Mouse (Mus musculus): ENCODE data around the gene Hhipl1. TPM values are rescaled to one million over a fixed set of nuclear protein-coding genes. Genes with fewer than 3 reads are reported as not detected.

The Hhipl1 gene
- polyA plus RNA-seq, 1 experiment = 1.0 TPM

DNA sequence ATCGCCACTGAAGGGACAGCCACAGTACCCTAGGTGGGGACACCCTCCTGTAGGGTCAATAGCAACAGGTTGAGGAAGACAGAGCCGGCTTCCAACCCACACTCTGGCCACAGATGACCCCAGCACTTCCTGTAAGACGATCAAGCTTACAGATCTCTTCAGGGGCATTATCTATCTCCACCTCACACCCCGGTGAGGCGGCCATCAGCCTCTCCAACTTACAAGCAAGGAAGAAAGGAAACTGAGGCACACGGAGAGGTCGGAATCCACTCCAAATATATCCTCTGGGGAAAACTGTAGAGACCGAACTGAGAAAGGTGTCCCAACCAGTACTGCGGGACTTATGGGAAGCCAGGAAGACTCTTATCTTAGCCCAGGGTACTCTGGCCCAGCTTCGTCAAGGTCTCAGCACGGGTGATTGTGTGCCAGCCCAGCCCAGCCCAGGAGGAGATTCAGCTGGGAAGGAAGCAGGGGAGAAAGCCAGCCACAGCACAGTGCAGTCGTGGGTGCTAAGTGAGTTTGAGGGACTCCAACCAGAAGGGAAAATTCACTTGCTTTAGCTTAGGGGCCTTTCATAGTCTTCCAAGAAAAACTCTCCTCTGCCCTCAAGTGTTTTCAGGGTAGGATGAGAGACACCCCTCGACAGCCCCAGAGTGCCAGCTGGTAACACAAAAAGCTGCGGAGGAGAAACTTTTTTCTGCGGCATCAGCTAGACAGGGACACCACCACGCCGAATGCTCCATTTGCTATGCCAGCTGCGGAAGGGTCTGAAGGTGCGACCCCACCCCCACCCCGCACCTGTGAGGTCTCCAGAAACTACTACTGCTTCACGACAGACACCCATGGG lies 32.4 kb upstream of the Hhipl1 start:
- TF ChIP-seq POLR2A (IDR thresholded peaks at IDR 0.05; ENCODE audit: control insufficient read depth, low read depth, low read length) (no peak), CTCF (IDR thresholded peaks at IDR 0.05; ENCODE audit: control insufficient read depth, insufficient read depth, insufficient replicate concordance, low read depth, low read length) (no peak)
- Histone ChIP-seq H3K4me3 (ENCODE audit: control insufficient read depth, low read depth, low read length) (peak overlapping the region; percentile 83), H3K27me3 (ENCODE audit: control insufficient read depth, insufficient read depth, low read length) (no peaks in the 10 kb centered on the region), H3K36me3 (ENCODE audit: control insufficient read depth, insufficient read depth, low read length) (no peaks in the 10 kb centered on the region), H3K27ac (ENCODE audit: control insufficient read depth, insufficient read depth, low read depth, low read length) (no peak overlapping the region; the same call in 1 of the 2 replicates), H3K4me1 (ENCODE audit: control insufficient read depth, insufficient read depth, low read length) (peaks cover 41% of the 10 kb centered on the region)

DNA sequence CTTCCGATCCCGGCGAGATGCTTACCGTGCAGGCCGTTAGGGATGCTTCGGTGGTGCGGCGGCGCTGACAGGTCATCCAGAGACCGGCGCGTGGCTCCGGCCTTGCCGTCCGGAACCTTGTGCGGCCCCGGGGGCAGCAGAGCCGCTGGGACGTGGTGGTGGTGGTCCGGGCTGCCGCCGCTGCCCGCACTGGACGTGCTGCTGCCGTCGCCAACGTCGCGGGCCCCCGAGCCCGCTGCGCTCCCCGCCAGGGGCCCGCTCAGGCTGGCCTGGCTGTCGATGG lies 31.8 kb upstream of the Hhipl1 start:
- H3K27me3 ChIP-seq (ENCODE audit: control insufficient read depth, insufficient read depth, low read length) = no peaks in the 10 kb centered on the region
- H3K27ac ChIP-seq (ENCODE audit: control insufficient read depth, insufficient read depth, low read depth, low read length) = no peak overlapping the region; the same call in 1 of the 2 replicates
- TF ChIP-seq POLR2A (IDR thresholded peaks at IDR 0.05; ENCODE audit: control insufficient read depth, low read depth, low read length) (no peak), CTCF (IDR thresholded peaks at IDR 0.05; ENCODE audit: control insufficient read depth, insufficient read depth, insufficient replicate concordance, low read depth, low read length) (no peak)
- H3K4me3 ChIP-seq (ENCODE audit: control insufficient read depth, low read depth, low read length) = peak overlapping the region; percentile 83
- H3K4me1 ChIP-seq (ENCODE audit: control insufficient read depth, insufficient read depth, low read length) = peaks cover 43% of the 10 kb centered on the region
- H3K36me3 ChIP-seq (ENCODE audit: control insufficient read depth, insufficient read depth, low read length) = no peaks in the 10 kb centered on the region

DNA sequence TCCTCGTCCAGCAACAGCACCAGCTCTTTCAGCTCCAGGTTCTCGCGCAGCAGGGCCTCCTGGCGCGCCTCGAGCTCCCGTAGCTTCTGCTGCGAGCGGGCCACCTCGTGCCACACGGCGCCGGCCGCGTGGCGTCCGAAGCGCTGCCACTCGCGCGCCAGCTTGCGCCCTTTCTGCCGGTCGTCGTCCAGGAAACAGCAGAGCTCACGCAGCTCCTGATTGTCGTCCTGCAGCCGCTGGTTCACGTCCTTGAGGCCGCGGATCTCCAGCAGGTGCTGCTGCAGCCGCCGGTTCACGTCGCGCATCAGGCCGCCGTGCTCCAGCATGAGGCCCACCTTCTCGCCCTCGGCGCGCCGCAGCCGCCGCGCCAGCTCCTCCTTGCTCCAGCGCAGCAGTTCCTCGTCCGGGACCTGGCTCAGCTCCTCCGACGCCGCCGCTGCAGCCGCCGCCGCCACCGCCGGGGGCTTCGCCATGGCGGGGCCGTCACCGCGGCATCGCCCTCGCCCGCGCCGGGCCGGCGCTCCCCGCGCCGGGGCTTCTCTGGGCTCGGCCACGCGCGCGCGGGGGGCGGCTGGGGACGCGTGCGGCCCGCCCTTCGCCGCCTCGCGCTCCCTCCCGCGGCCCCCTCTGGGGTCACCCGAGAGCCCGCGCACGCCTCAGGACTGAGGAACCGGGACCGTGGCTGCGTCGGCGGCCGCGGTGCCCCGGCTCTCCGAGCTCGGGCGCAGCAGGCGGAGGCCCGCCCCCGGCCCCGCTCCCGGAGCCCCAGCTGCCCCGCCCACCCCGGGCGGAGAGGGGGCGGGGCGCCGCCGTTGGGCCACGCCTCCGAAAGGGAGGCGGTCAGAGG lies 31.2 kb upstream of the Hhipl1 start, which contains the start of gene Ccdc85c:
Gene Ccdc85c (minus strand): TSS at position 765 of the 847 bp plus-strand sequence.
- Histone ChIP-seq H3K27ac (ENCODE audit: control insufficient read depth, insufficient read depth, low read depth, low read length) (peak within 1 kb of the TSS; percentile 91), H3K36me3 (ENCODE audit: control insufficient read depth, insufficient read depth, low read length) (no peaks in the 10 kb centered on the region), H3K4me3 (ENCODE audit: control insufficient read depth, low read depth, low read length) (peak within 1 kb of the TSS; percentile 88), H3K27me3 (ENCODE audit: control insufficient read depth, insufficient read depth, low read length) (no peaks in the 10 kb centered on the region), H3K4me1 (ENCODE audit: control insufficient read depth, insufficient read depth, low read length) (peaks cover 43% of the 10 kb centered on the region)
- TF ChIP-seq POLR2A (IDR thresholded peaks at IDR 0.05; ENCODE audit: control insufficient read depth, low read depth, low read length) (no peak; the same call in 1 of the 2 replicates), CTCF (IDR thresholded peaks at IDR 0.05; ENCODE audit: control insufficient read depth, insufficient read depth, insufficient replicate concordance, low read depth, low read length) (no peak)

DNA sequence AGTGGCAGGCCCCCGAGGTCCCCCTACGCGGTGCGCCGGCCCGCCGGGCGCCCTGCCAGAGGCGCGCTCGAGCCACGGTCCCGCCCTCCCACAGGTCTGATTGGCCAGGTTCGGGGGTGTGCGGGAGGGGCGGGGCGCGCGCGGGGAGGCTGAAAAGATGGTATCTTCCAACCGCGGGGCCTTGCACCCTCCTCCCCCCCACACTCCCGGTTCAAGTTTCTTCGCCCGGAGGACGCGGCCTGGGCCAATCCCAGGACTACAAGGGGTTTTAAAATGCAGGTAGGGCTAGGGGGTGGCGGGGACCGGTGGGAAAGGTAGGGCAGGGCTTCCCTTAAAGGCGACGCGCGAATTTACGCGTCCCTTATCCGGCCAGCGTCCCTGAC lies 30.6 kb upstream of the Hhipl1 start:
- H3K4me3 ChIP-seq (ENCODE audit: control insufficient read depth, low read depth, low read length) = peak overlapping the region; percentile 88
- H3K27ac ChIP-seq (ENCODE audit: control insufficient read depth, insufficient read depth, low read depth, low read length) = peak overlapping the region; percentile 91
- H3K4me1 ChIP-seq (ENCODE audit: control insufficient read depth, insufficient read depth, low read length) = peaks cover 41% of the 10 kb centered on the region
- no peaks in the 10 kb centered on the region for H3K36me3 ChIP-seq (ENCODE audit: control insufficient read depth, insufficient read depth, low read length)
- no peaks in the 10 kb centered on the region for H3K27me3 ChIP-seq (ENCODE audit: control insufficient read depth, insufficient read depth, low read length)
- TF ChIP-seq POLR2A (IDR thresholded peaks at IDR 0.05; ENCODE audit: control insufficient read depth, low read depth, low read length) (peak; percentile 68; the same call in 1 of the 2 replicates), CTCF (IDR thresholded peaks at IDR 0.05; ENCODE audit: control insufficient read depth, insufficient read depth, insufficient replicate concordance, low read depth, low read length) (no peak)

DNA sequence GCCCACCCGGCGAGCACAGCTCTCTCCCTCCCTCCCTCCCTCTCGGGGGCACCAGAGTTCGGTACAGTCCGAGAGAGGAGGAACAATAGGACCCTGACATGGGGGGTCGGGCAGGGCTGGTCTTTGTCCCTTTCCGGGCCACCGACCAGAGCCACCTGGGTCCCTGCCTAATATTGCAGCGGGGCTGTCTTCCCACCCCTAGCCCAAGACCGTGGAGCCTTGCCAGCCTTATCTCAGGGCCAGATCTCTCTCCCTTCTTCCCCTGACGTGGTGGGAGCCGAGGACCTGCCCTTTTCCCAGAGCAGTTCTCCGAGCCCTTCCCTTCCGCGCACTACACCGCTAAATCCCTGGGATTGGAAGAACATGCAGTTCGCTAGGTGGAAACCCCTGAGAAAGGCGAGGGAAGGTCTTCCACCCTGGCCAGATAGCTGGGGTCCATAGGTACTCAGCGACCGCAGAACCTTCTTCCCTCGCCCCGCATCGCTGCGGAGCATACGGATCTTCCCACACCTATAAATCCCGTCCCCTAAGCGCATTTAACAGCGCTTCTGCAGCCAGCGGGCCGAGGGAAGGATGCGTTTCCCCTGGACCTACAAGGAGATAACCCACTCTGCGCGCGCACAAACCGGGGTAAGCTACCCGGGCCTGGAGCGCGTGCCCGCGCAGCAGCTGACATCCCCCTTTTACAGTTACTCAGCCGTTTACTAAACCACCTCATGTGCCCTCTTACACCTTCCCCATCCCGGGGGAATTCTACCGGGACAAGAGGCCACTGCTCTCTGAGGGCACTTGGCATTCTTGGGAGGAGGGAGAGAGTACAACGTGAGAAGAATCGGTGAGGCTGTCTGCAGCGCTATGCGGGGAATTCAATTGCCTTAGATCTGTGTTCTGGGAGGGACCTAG lies 29.9 kb upstream of the Hhipl1 start:
- Histone ChIP-seq H3K4me3 (ENCODE audit: control insufficient read depth, low read depth, low read length) (peak overlapping the region; percentile 88), H3K27ac (ENCODE audit: control insufficient read depth, insufficient read depth, low read depth, low read length) (peak overlapping the region; percentile 91), H3K4me1 (ENCODE audit: control insufficient read depth, insufficient read depth, low read length) (peaks cover 39% of the 10 kb centered on the region), H3K36me3 (ENCODE audit: control insufficient read depth, insufficient read depth, low read length) (no peaks in the 10 kb centered on the region), H3K27me3 (ENCODE audit: control insufficient read depth, insufficient read depth, low read length) (no peaks in the 10 kb centered on the region)
- TF ChIP-seq CTCF (IDR thresholded peaks at IDR 0.05; ENCODE audit: control insufficient read depth, insufficient read depth, insufficient replicate concordance, low read depth, low read length) = no peak
- peak; percentile 49 for TF ChIP-seq POLR2A (IDR thresholded peaks at IDR 0.05; ENCODE audit: control insufficient read depth, low read depth, low read length)

DNA sequence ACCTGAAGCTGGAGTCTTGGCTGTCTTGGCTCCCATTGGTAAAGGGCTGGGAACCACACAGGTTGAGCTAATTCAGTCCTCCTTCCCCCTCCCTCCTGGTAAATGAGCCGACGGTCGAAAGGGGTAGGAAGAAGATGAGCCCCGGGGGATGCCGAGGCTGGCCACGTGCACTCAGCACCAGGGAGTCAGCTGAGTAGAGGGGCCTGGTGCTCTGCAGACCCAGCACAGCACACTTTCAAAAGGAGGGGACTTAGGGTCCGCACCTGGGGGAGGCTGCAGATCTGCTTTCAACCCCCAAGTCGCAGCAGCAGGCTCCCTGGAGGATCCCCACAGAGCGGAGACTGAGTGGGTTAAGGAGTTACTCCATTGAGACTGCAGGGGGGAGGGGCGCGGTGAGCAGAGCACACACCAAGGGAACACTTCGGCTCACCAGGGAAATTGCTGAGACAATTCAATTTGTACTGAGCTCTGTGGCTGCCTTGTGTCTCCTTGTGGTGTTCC lies 28.7 kb upstream of the Hhipl1 start:
- Histone ChIP-seq H3K4me1 (ENCODE audit: control insufficient read depth, insufficient read depth, low read length) (peaks cover 29% of the 10 kb centered on the region), H3K36me3 (ENCODE audit: control insufficient read depth, insufficient read depth, low read length) (no peaks in the 10 kb centered on the region), H3K4me3 (ENCODE audit: control insufficient read depth, low read depth, low read length) (peak overlapping the region; percentile 86), H3K27me3 (ENCODE audit: control insufficient read depth, insufficient read depth, low read length) (no peaks in the 10 kb centered on the region), H3K27ac (ENCODE audit: control insufficient read depth, insufficient read depth, low read depth, low read length) (peak overlapping the region; percentile 63)
- no peak for TF ChIP-seq CTCF (IDR thresholded peaks at IDR 0.05; ENCODE audit: control insufficient read depth, insufficient read depth, insufficient replicate concordance, low read depth, low read length)
- TF ChIP-seq POLR2A (IDR thresholded peaks at IDR 0.05; ENCODE audit: control insufficient read depth, low read depth, low read length) = no peak
